In genomic region chr5:26282282-26282681, GRCm38 (mm10) we compare ENCODE assay signal across 9 mouse cellular contexts. TPM values are rescaled to one million over a fixed set of nuclear protein-coding genes. Genes with fewer than 3 reads are reported as not detected.
DNase-seq lines count a peak whose midpoint lies in the region; ATAC-seq lines count a peak whose summit lies in the region.
"Had no signal": no experiment of that assay in that cellular context is flagged by ENCODE, and none has a peak within 500 bp of the region (broad histone marks: within the 10 kb centered on the region; RNA-seq: fewer than 3 reads in every experiment).

No protein-coding gene starts in this region.

- no peak overlapping the region for H3K9ac ChIP-seq in liver, embryonic 11.5 days (ENCODE audit: low read depth, low read length)

- H3K27ac ChIP-seq in liver, embryonic 11.5 days (ENCODE audit: low read depth, low read length) = no peak overlapping the region

- DNase-seq in thymus, postnatal 4 days = peak; percentile 23
- DNase-seq in thymus, postnatal 36 days = no peak
- peak; percentile 89 for DNase-seq in cerebellum, adult 8-10 months
- peak; percentile 30 to 87 for DNase-seq in frontal cortex, adult 2 months (ENCODE audit: extremely low spot score in 1 of 2, low spot score in 1 of 2)
- DNase-seq in kidney, postnatal 25 days = peak; percentile 60 to 70
- DNase-seq in liver, embryonic 11.5 days (ENCODE audit: low spot score) = peak; percentile 34
- DNase-seq in ovary, postnatal 36 days (ENCODE audit: low spot score) = peak; percentile 67

- H3K9me3 ChIP-seq in liver, embryonic 11.5 days (ENCODE audit: control insufficient read depth, low read length) = no peaks in the 10 kb centered on the region

- H3K4me3 ChIP-seq in liver, embryonic 11.5 days (ENCODE audit: low read depth, low read length) = no peak overlapping the region
- H3K4me3 ChIP-seq: myocyte had no signal

- no peak overlapping the region for H3K4me2 ChIP-seq in liver, embryonic 11.5 days

- peak; percentile 68 for ATAC-seq in liver, embryonic 11.5 days (replicated peaks; ENCODE audit: low FRiP score)
- ATAC-seq in inflammation-experienced regulatory T-cells, adult 6 months = no peak

- no peaks in the 10 kb centered on the region for H3K4me1 ChIP-seq in liver, embryonic 11.5 days (replicated peaks; ENCODE audit: control insufficient read depth, insufficient read depth, low read length)

- no peaks in the 10 kb centered on the region for H3K36me3 ChIP-seq in liver, embryonic 11.5 days (ENCODE audit: control insufficient read depth, insufficient read depth, low read length)

- 5% methylated on average over 4 of the region's 4 CpGs for WGBS in liver, embryonic 11.5 days

- H3K27me3 ChIP-seq in liver, embryonic 11.5 days (replicated peaks; ENCODE audit: control insufficient read depth, insufficient read depth, low read length) = no peaks in the 10 kb centered on the region

RNA-seq across cellular contexts. Expression of gene Gm7361, which starts 24.8 kb away (rescaled TPM):
- 0.36 and 0.42 TPM in 2 replicates for polyA plus RNA-seq in frontal cortex, adult 2 months (2012; rRNA removed)
- polyA plus RNA-seq in liver, embryonic 11.5 days (2014; fragmentation: Nextera tagmentation; extraction: Ambion mirVana) = not detected in 2 replicates
- polyA plus RNA-seq in inflammation-experienced regulatory T-cells, adult 6 months (2017; shearing (Covaris generic)) = not detected
- polyA plus RNA-seq: myocyte had no signal

Comparison
In these comparisons a context has a peak if more than half of its experiments do, and no peak if none do; other contexts are left out.
1. DNase-seq: peak in thymus, postnatal 4 days (single experiment), cerebellum, adult 8-10 months (single experiment), frontal cortex, adult 2 months (2 of 2), kidney, postnatal 25 days (2 of 2), liver, embryonic 11.5 days (single experiment) and ovary, postnatal 36 days (single experiment); none in thymus, postnatal 36 days (0 of 2).